Mouse (Mus musculus): ENCODE measurements around the gene Lin7a. TPM values are rescaled to one million over a fixed set of nuclear protein-coding genes. Genes with fewer than 3 reads are reported as not detected.

Gene Lin7a
- polyA plus RNA-seq, 1 experiment from 2014 or later, result 0.74 TPM

GRCm38 (mm10) chr10:107234421-107235400 is 36.8 kb upstream of the Lin7a start:
- Histone ChIP-seq H3K4me2 (replicated peaks; ENCODE audit: low read depth) (no peak overlapping the region), H3K36me3 (ENCODE audit: control insufficient read depth, insufficient read depth, low read length) (no peaks in the 10 kb centered on the region), H3K27ac (replicated peaks) (no peak overlapping the region), H3K9me3 (ENCODE audit: control insufficient read depth, low read length) (no peaks in the 10 kb centered on the region), H3K9ac (ENCODE audit: low read length) (no peak overlapping the region), H3K27me3 (ENCODE audit: control insufficient read depth, insufficient read depth, low read length) (no peaks in the 10 kb centered on the region), H3K4me1 (replicated peaks; ENCODE audit: control insufficient read depth, insufficient read depth) (no peaks in the 10 kb centered on the region), H3K4me3 (ENCODE audit: low read depth, low read length) (no peak overlapping the region)
- ATAC-seq (ENCODE audit: low FRiP score, low TSS enrichment) (no peak), DNase-seq (ENCODE audit: low spot score) (no peak)
- 78% methylated on average over 7 of the region's 7 CpGs for WGBS
- TF ChIP-seq EP300 (optimal IDR thresholded peaks at IDR 0.05), result no peak
- no peak for TF ChIP-seq CTCF (IDR thresholded peaks at IDR 0.05; ENCODE audit: low read depth)

GRCm38 (mm10) chr10:107235496-107235895 is 36.0 kb upstream of the Lin7a start:
- no peaks in the 10 kb centered on the region for H3K4me1 ChIP-seq (replicated peaks; ENCODE audit: control insufficient read depth, insufficient read depth)
- no peak overlapping the region for H3K9ac ChIP-seq (ENCODE audit: low read length)
- H3K27ac ChIP-seq (replicated peaks), result no peak overlapping the region
- TF ChIP-seq CTCF (IDR thresholded peaks at IDR 0.05; ENCODE audit: low read depth) (no peak), EP300 (optimal IDR thresholded peaks at IDR 0.05) (no peak)
- H3K27me3 ChIP-seq (ENCODE audit: control insufficient read depth, insufficient read depth, low read length), result no peaks in the 10 kb centered on the region
- ATAC-seq (ENCODE audit: low FRiP score, low TSS enrichment), result no peak
- H3K9me3 ChIP-seq (ENCODE audit: control insufficient read depth, low read length), result no peaks in the 10 kb centered on the region
- no peak overlapping the region for H3K4me3 ChIP-seq (ENCODE audit: low read depth, low read length)
- WGBS, result 63% methylated on average over 3 of the region's 3 CpGs
- H3K36me3 ChIP-seq (ENCODE audit: control insufficient read depth, insufficient read depth, low read length), result no peaks in the 10 kb centered on the region
- no peak for DNase-seq (ENCODE audit: low spot score)
- no peak overlapping the region for H3K4me2 ChIP-seq (replicated peaks; ENCODE audit: low read depth)

- no peaks in the 10 kb centered on the region for H3K9me3 ChIP-seq (ENCODE audit: control insufficient read depth, low read length)
- no peaks in the 10 kb centered on the region for H3K27me3 ChIP-seq (ENCODE audit: control insufficient read depth, insufficient read depth, low read length)
- H3K4me3 ChIP-seq (ENCODE audit: low read depth, low read length), result no peak overlapping the region
- ATAC-seq (ENCODE audit: low FRiP score, low TSS enrichment) (no peak), DNase-seq (ENCODE audit: low spot score) (no peak)
- WGBS, result 78% methylated on average over 4 of the region's 4 CpGs
- no peak overlapping the region for H3K9ac ChIP-seq (ENCODE audit: low read length)
- TF ChIP-seq EP300 (optimal IDR thresholded peaks at IDR 0.05) (no peak), CTCF (IDR thresholded peaks at IDR 0.05; ENCODE audit: low read depth) (no peak)
- no peaks in the 10 kb centered on the region for H3K4me1 ChIP-seq (replicated peaks; ENCODE audit: control insufficient read depth, insufficient read depth)
- no peak overlapping the region for H3K4me2 ChIP-seq (replicated peaks; ENCODE audit: low read depth)
- no peak overlapping the region for H3K27ac ChIP-seq (replicated peaks)
- no peaks in the 10 kb centered on the region for H3K36me3 ChIP-seq (ENCODE audit: control insufficient read depth, insufficient read depth, low read length)
Measured at GRCm38 (mm10) chr10:107236211-107236610, 35.3 kb upstream of the Lin7a start.

- Histone ChIP-seq H3K27ac (replicated peaks) (no peak overlapping the region), H3K4me3 (ENCODE audit: low read depth, low read length) (no peak overlapping the region), H3K4me1 (replicated peaks; ENCODE audit: control insufficient read depth, insufficient read depth) (no peaks in the 10 kb centered on the region), H3K36me3 (ENCODE audit: control insufficient read depth, insufficient read depth, low read length) (no peaks in the 10 kb centered on the region), H3K9ac (ENCODE audit: low read length) (no peak overlapping the region), H3K4me2 (replicated peaks; ENCODE audit: low read depth) (no peak overlapping the region), H3K27me3 (ENCODE audit: control insufficient read depth, insufficient read depth, low read length) (no peaks in the 10 kb centered on the region), H3K9me3 (ENCODE audit: control insufficient read depth, low read length) (no peaks in the 10 kb centered on the region)
- DNase-seq (ENCODE audit: low spot score) (no peak), ATAC-seq (ENCODE audit: low FRiP score, low TSS enrichment) (no peak)
- WGBS, result 80% methylated on average over 2 of the region's 2 CpGs
- TF ChIP-seq EP300 (optimal IDR thresholded peaks at IDR 0.05) (no peak), CTCF (IDR thresholded peaks at IDR 0.05; ENCODE audit: low read depth) (no peak)
Measured at GRCm38 (mm10) chr10:107237076-107237475, 34.4 kb upstream of the Lin7a start.

- Histone ChIP-seq H3K4me2 (replicated peaks; ENCODE audit: low read depth) (no peak overlapping the region), H3K36me3 (ENCODE audit: control insufficient read depth, insufficient read depth, low read length) (no peaks in the 10 kb centered on the region), H3K4me3 (ENCODE audit: low read depth, low read length) (no peak overlapping the region), H3K27me3 (ENCODE audit: control insufficient read depth, insufficient read depth, low read length) (no peaks in the 10 kb centered on the region), H3K27ac (replicated peaks) (no peak overlapping the region), H3K9me3 (ENCODE audit: control insufficient read depth, low read length) (no peaks in the 10 kb centered on the region), H3K9ac (ENCODE audit: low read length) (no peak overlapping the region), H3K4me1 (replicated peaks; ENCODE audit: control insufficient read depth, insufficient read depth) (no peaks in the 10 kb centered on the region)
- no peak for DNase-seq (ENCODE audit: low spot score)
- 95% methylated on average over 1 of the region's 1 CpGs for WGBS
- TF ChIP-seq CTCF (IDR thresholded peaks at IDR 0.05; ENCODE audit: low read depth) (no peak), EP300 (optimal IDR thresholded peaks at IDR 0.05) (no peak)
- ATAC-seq (ENCODE audit: low FRiP score, low TSS enrichment), result no peak
Measured at GRCm38 (mm10) chr10:107237736-107238135, 33.8 kb upstream of the Lin7a start.
